Mouse (Mus musculus) embryonic facial prominence, embryonic 15.5 days (tissue): Measurements from ENCODE around the gene Maats1. TPM values are rescaled to one million over a fixed set of nuclear protein-coding genes. Genes with fewer than 3 reads are reported as not detected.

ENCODE experiments used
- ATAC-seq: fragments of 200-750 bp; cut with Nextera tagmentation; 2 replicates; pipeline ENCODE4 v1.8.0; 2017; ENCODE audit warnings: low read depth, moderate TSS enrichment; ENCODE audit not compliant: insufficient number of reproducible peaks, low FRiP score, low TSS enrichment
- H3K27ac ChIP-seq: fragments of 300-500 bp; sonication (generic); replicated peaks from 2 replicates; pipeline ENCODE4 v1.5.1; 2015; ENCODE audit warnings: mild to moderate bottlenecking, inconsistent platforms
- H3K27me3 ChIP-seq: fragments of 300-500 bp; sonication (generic); 2 replicates; pipeline ENCODE4 v1.6.1; 2015; ENCODE audit warnings: inconsistent platforms
- H3K36me3 ChIP-seq: fragments of 300-500 bp; sonication (generic); 2 replicates; pipeline ENCODE4 v1.6.1; 2015; ENCODE audit warnings: mild to moderate bottlenecking, inconsistent platforms
- H3K4me1 ChIP-seq: fragments of 300-500 bp; sonication (generic); 2 replicates; pipeline ENCODE4 v1.6.1; 2015; ENCODE audit warnings: inconsistent platforms
- H3K4me2 ChIP-seq: fragments of 300-500 bp; sonication (generic); replicated peaks from 2 replicates; pipeline ENCODE4 v1.6.1; 2015; ENCODE audit warnings: mild to moderate bottlenecking, inconsistent platforms
- H3K4me3 ChIP-seq: fragments of 300-500 bp; sonication (generic); replicated peaks from 2 replicates; pipeline ENCODE4 v1.5.1; 2015; ENCODE audit warnings: mild to moderate bottlenecking, inconsistent platforms
- H3K9ac ChIP-seq: fragments of 300-500 bp; sonication (generic); 2 replicates; pipeline ENCODE4 v1.6.1; 2015; ENCODE audit warnings: inconsistent platforms
- H3K9me3 ChIP-seq: fragments of 300-500 bp; sonication (generic); replicated peaks from 2 replicates; pipeline ENCODE4 v1.6.1; 2016; ENCODE audit warnings: inconsistent platforms
- WGBS: fragments of 180-500 bp; shearing (Covaris S2); methylation state at CpG from one replicate; pipeline ENCODE4 v1.1.7; 2015; 5-methylcytosine and 5-hydroxymethylcytosine counted together
- polyA plus RNA-seq: library from polyadenylated mRNA; unstranded; fragments of >200 nt; fragmentation: Nextera tagmentation; extraction: Ambion mirVana; gene quantifications from 2 replicates; pipeline ENCODE4 v1.2.1, GENCODE M21; 2015

The Maats1 gene
- polyA plus RNA-seq, 1 experiment from 2014 or later, result 4.2 TPM

- Histone ChIP-seq H3K27me3 (no peaks in the 10 kb centered on the region), H3K4me2 (no peak overlapping the region), H3K4me1 (peaks cover 14% of the 10 kb centered on the region; the same call in 1 of the 2 replicates), H3K9me3 (no peaks in the 10 kb centered on the region), H3K36me3 (no peaks in the 10 kb centered on the region), H3K27ac (no peak overlapping the region), H3K9ac (no peak overlapping the region), H3K4me3 (no peak overlapping the region)
- WGBS, result 85% methylated on average over 11 of the region's 11 CpGs
- ATAC-seq, result no peak
Observed at GRCm38 (mm10) chr16:38308195-38308594, 33.7 kb downstream of the Maats1 start.

DNA sequence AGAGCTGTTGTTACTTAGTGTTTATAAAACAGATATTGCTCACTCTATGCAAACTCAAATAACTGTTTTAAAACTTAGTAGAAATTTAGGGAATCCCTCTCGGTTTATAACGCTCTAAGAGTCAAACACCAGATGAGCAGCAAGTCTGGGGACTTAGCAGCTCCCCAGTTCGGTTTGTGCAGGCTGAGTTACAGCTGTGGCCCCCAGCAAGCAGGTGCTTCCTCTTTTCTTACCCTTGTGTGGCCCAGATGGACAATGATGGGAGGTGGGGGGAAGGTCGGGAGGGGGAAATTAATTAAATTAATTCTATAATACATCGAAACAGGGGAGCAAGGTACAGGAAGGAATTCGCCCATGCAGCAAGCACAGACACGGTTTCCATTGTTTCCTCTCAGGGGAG is 34.3 kb downstream of the Maats1 start:
- whole genome bisulfite sequencing, result 44% methylated on average over 7 of the region's 7 CpGs
- H3K4me3 ChIP-seq, result no peak overlapping the region
- ATAC-seq, result no peak
- H3K4me1 ChIP-seq, result peaks cover 14% of the 10 kb centered on the region; the same call in 1 of the 2 replicates
- no peaks in the 10 kb centered on the region for H3K36me3 ChIP-seq
- no peak overlapping the region for H3K27ac ChIP-seq
- no peak overlapping the region for H3K9ac ChIP-seq
- H3K9me3 ChIP-seq, result no peaks in the 10 kb centered on the region
- no peak overlapping the region for H3K4me2 ChIP-seq
- H3K27me3 ChIP-seq, result no peaks in the 10 kb centered on the region

- Histone ChIP-seq H3K4me3 (no peak overlapping the region), H3K27me3 (no peaks in the 10 kb centered on the region), H3K27ac (no peak overlapping the region), H3K9me3 (no peaks in the 10 kb centered on the region), H3K36me3 (no peaks in the 10 kb centered on the region), H3K4me1 (peaks cover 14% of the 10 kb centered on the region; the same call in 1 of the 2 replicates), H3K4me2 (no peak overlapping the region), H3K9ac (no peak overlapping the region)
- 37% methylated on average over 5 of the region's 5 CpGs for WGBS
- ATAC-seq, result no peak
Observed at GRCm38 (mm10) chr16:38307221-38307605, 34.7 kb downstream of the Maats1 start.

DNA sequence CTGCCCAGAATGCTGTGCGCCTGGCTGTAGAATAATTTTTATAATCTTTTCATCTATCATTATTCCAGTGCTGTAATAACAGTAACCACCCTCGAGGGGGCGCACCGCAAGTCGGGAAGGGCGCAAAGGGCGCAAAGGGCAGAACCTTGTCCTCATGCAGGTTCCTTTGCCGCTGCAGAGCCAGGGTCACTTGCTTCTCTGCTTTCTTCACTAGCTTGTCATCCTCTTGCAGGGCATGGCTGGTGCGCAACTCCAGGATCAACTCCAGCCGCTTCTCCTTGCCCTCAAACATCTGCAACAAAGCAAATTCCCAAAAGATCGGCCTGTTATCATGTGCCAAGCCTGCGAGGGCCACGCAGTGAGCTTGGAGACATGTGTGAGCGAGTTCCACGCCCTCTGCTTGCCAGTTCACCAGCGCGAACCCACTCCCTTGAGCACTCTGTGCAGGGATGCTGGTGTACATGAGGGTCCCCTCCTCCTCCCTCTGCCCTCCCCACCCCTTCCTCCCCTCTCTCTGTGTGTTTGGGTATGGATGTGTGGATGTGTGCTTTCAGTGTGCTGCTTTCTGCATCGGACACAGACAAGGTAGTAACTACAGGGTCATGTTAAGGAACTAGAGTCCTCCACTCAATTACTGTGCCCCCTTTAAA is 35.2 kb downstream of the Maats1 start:
- no peak; the same call in 1 of the 2 replicates for ATAC-seq
- Histone ChIP-seq H3K36me3 (no peaks in the 10 kb centered on the region), H3K4me1 (peaks cover 14% of the 10 kb centered on the region; the same call in 1 of the 2 replicates), H3K27ac (no peak overlapping the region), H3K9me3 (no peaks in the 10 kb centered on the region), H3K4me2 (peak overlapping the region; percentile 4; the same call in 1 of the 2 replicates), H3K9ac (no peak overlapping the region), H3K27me3 (no peaks in the 10 kb centered on the region), H3K4me3 (no peak overlapping the region)
- WGBS, result 43% methylated on average over 18 of the region's 18 CpGs

- Histone ChIP-seq H3K27ac (no peak overlapping the region), H3K27me3 (no peaks in the 10 kb centered on the region), H3K4me1 (peaks cover 14% of the 10 kb centered on the region; the same call in 1 of the 2 replicates), H3K4me2 (peak overlapping the region; percentile 29), H3K4me3 (no peak overlapping the region), H3K9me3 (no peaks in the 10 kb centered on the region), H3K36me3 (no peaks in the 10 kb centered on the region), H3K9ac (no peak overlapping the region)
- WGBS, result 52% methylated on average over 17 of the region's 17 CpGs
- no peak for ATAC-seq
Observed at GRCm38 (mm10) chr16:38304460-38305194, 37.3 kb downstream of the Maats1 start.

DNA sequence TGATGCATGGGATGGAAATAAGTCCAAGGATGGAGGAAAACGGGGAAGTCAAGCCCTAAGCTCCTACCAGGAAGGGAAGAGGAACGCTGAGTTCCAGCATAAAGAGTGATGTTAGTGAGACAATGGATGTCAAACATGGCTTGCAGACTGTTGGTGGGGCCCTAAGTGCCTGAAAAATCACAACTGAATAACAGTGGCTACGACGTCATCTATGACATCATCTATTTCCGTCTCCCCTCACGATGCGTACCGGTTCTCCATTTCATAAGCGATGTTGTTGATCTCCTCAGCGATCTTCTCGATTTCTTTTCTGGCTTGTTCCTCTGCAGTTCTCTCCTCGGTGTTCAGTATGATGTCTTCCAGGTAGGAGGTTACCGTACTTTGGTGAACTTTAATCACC is 39.6 kb downstream of the Maats1 start:
- no peaks in the 10 kb centered on the region for H3K36me3 ChIP-seq
- peaks cover 14% of the 10 kb centered on the region; the same call in 1 of the 2 replicates for H3K4me1 ChIP-seq
- no peak overlapping the region for H3K27ac ChIP-seq
- no peaks in the 10 kb centered on the region for H3K27me3 ChIP-seq
- no peak for ATAC-seq
- H3K9ac ChIP-seq, result no peak overlapping the region
- no peak overlapping the region for H3K4me3 ChIP-seq
- H3K4me2 ChIP-seq, result no peak overlapping the region
- 80% methylated on average over 13 of the region's 13 CpGs for WGBS
- H3K9me3 ChIP-seq, result no peaks in the 10 kb centered on the region

DNA sequence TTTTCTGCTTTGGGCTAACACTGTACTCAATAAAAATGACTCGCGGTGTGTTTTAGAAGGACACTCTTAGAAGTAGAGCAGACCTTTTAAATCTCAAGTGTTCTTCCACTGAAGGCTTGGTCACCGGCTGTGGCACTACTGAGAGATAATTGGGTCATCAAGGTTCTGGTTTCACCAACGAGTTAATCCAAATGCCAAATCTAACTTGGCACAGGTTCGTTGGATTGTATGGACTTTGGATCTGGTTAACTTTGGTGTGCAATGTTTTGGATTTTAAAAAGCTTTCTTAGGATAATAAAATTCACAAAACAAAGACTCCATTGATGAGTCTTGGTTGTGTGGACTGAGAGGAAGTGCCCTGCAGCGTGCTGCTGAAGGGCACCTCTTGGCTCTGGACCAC is 43.5 kb downstream of the Maats1 start:
- Histone ChIP-seq H3K9me3 (no peaks in the 10 kb centered on the region), H3K27me3 (no peaks in the 10 kb centered on the region), H3K4me1 (no peaks in the 10 kb centered on the region), H3K27ac (no peak overlapping the region), H3K36me3 (no peaks in the 10 kb centered on the region), H3K4me2 (no peak overlapping the region), H3K9ac (no peak overlapping the region), H3K4me3 (no peak overlapping the region)
- 80% methylated on average over 6 of the region's 6 CpGs for WGBS
- ATAC-seq, result no peak

DNA sequence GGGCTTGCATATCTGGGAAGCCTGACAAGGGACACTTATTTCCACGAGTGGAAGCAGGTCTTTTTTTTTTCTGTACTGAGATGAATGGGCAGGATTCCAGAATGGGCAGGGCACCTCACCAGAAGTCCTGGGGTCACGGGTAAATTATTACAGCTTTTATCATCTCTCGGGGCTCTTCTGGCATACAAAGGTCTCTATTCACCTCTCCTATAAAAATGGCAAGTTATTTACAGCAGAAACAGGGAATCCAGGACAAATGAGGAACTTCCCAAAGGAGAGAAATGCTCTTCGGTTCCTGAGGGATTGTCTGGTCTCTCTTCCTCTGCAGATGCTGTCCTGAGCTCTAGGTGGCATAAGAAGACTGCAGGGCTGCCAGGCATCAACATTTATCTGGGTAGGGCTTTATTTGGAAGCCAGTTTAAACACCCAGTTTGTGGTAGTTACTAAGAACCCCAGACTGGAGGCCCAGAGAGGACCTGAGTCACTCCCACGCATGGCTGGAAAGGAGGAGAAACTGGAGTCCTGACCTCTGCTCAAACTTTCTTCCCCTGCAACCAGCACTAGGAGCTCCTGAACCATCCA is 46.5 kb downstream of the Maats1 start:
- no peaks in the 10 kb centered on the region for H3K4me1 ChIP-seq
- H3K27me3 ChIP-seq, result no peaks in the 10 kb centered on the region
- ATAC-seq, result no peak
- H3K9ac ChIP-seq, result no peak overlapping the region
- H3K4me3 ChIP-seq, result no peak overlapping the region
- H3K36me3 ChIP-seq, result no peaks in the 10 kb centered on the region
- WGBS, result 50% methylated on average over 5 of the region's 5 CpGs
- H3K27ac ChIP-seq, result no peak overlapping the region
- H3K4me2 ChIP-seq, result no peak overlapping the region
- H3K9me3 ChIP-seq, result no peaks in the 10 kb centered on the region

- H3K9me3 ChIP-seq, result no peaks in the 10 kb centered on the region
- H3K27me3 ChIP-seq, result no peaks in the 10 kb centered on the region
- no peak for ATAC-seq
- H3K27ac ChIP-seq, result no peak within 1 kb of the TSS
- H3K9ac ChIP-seq, result no peak within 1 kb of the TSS
- 63% methylated on average over 7 of the region's 7 CpGs for WGBS
- no peak within 1 kb of the TSS for H3K4me2 ChIP-seq
- no peaks in the 10 kb centered on the region for H3K4me1 ChIP-seq
- no peak within 1 kb of the TSS for H3K4me3 ChIP-seq
- H3K36me3 ChIP-seq, result no peaks in the 10 kb centered on the region
Observed at GRCm38 (mm10) chr16:38294685-38295348, 47.1 kb downstream of the Maats1 start, which contains the start of gene Nr1i2. TSS of gene Nr1i2 (minus strand) at chr16:38294824.

- no peak for ATAC-seq
- H3K27ac ChIP-seq, result no peak overlapping the region
- no peaks in the 10 kb centered on the region for H3K9me3 ChIP-seq
- no peaks in the 10 kb centered on the region for H3K27me3 ChIP-seq
- no peak overlapping the region for H3K4me2 ChIP-seq
- 74% methylated on average over 2 of the region's 2 CpGs for WGBS
- H3K9ac ChIP-seq, result no peak overlapping the region
- no peaks in the 10 kb centered on the region for H3K4me1 ChIP-seq
- H3K4me3 ChIP-seq, result no peak overlapping the region
- H3K36me3 ChIP-seq, result no peaks in the 10 kb centered on the region
Observed at GRCm38 (mm10) chr16:38290151-38290550, 51.8 kb downstream of the Maats1 start.

GRCm38 (mm10) chr16:38288851-38289250 is 53.1 kb downstream of the Maats1 start:
- Histone ChIP-seq H3K36me3 (no peaks in the 10 kb centered on the region), H3K4me3 (no peak overlapping the region), H3K27ac (no peak overlapping the region), H3K4me1 (no peaks in the 10 kb centered on the region), H3K9me3 (no peaks in the 10 kb centered on the region), H3K9ac (no peak overlapping the region), H3K4me2 (no peak overlapping the region), H3K27me3 (no peaks in the 10 kb centered on the region)
- 9% methylated on average over 6 of the region's 6 CpGs for WGBS
- ATAC-seq, result no peak
